Mouse (Mus musculus): ENCODE data around the gene Ghsr. TPM values are rescaled to one million over a fixed set of nuclear protein-coding genes. Genes with fewer than 3 reads are reported as not detected.
A peak's percentile ranks its signal among the peaks of the same experiment; 100 is the strongest.
"Not testable (repeated sequence)": the region's sequence is repeated elsewhere in the genome, so short reads cannot be mapped to it uniquely, and the experiment has no call there.

Gene Ghsr
- not detected for total RNA-seq (2022)

- no peak for DNase-seq (ENCODE audit: low spot score)
Measured at GRCm38 (mm10) chr3:27371276-27371621, at the start of gene Ghsr. Gene Ghsr (plus strand): TSS chr3:27371351.

DNA sequence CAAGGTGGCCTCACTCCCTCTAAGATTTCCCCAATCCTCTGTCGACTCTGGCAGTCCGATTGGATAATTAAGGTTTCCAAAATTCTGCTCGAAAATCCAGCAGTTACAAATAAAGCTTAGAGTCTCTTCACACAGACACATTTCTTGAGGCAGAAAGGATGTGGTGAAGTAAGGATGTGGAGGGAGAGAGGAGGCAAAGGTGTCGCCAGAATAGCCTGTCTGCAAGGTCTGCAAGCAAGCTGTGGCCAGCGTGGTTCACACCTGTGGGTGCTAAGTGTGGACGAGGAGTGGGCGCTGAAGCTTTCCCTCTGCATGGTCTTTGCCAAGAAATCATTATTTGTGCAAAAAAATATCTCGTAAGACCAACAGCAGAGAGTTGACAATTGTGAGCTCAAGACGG, 48.6 kb upstream of the Ghsr start:
- DNase-seq (ENCODE audit: low spot score): no peak

DNA sequence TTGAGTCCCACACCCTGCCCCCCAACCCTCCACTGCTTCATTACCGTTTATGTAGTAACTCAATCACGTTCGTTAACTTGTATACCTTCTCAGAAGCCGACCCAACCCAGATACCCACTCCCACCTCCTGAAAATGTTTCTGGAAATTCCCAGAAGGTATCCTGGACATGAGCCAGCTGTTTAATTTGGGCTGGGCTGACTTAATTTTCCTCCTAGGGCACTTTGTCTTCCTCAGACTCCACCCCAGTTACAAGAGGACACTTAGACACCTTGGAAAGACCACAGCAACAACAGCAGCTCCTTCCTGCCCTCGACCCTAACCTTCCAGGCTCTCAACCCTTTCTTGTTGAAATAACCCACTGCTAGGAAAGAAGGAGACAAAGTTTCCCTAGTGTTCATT, 47.6 kb upstream of the Ghsr start:
- DNase-seq (ENCODE audit: low spot score): peak; percentile 42

GRCm38 (mm10) chr3:27326633-27327191, 44.4 kb upstream of the Ghsr start:
- DNase-seq (ENCODE audit: low spot score): no peak

- no peak for DNase-seq (ENCODE audit: low spot score)
Measured at GRCm38 (mm10) chr3:27330706-27331105, 40.4 kb upstream of the Ghsr start.

DNA sequence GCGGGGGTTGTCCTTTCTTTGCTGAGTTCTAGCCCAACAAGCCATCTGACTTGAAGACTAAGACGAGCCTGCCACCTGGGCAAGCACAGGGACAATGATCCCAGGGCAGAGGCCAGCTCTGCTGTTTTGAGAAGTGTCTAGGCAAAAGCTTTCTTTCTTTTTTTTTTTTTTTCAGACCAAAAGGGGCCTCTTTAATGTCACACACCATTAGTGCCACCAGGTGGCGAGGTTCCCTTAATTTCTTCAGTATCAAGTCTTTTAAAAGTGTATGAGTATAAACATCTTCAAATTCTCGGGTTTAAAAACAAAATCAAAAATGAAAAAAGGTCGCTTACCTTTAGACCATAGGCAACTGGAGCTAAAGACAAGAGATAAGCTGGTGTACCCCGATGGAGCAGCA, 32.7 kb upstream of the Ghsr start:
- peak; percentile 54 for DNase-seq (ENCODE audit: low spot score)

DNA sequence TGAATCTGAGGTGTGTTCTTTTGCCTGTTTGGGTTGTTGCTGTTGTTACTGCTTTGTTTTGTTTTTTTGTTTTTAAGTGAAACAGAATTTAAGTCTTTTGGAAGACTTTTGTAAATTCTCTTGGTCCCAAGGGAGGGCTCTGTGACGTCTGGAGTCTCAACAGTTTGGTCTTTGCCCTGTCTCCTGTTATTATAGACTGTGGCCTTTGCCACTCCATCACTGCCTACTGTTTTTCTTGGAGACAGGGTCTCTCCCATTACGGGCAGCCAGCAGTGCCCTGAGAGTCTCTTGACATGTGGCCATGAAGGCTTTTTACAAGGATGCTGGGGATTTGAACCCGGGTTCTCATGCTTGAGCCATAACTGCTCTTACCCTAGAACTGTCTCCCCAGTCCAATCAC, 32.3 kb upstream of the Ghsr start:
- DNase-seq (ENCODE audit: low spot score): no peak

DNA sequence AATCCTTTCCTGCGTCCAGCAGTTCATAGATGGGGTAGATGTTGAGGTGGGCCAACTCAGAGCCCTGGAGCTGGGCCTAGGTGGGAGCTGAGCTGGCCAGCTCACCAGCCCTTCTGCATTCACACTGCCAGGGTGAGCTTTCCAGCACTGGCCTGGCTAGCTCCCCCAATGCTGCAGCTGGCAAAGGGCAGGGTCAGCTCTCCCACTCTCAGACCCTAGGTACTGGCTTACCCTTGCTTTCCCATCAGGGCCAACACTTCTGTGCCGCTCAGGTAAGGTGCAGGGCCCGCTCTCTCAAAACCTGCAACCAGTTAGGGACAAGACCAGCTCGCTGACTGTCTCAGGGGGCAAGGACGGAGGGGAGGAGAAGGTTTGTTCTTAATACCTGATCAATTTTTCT, 30.4 kb upstream of the Ghsr start:
- DNase-seq (ENCODE audit: low spot score): no peak

- DNase-seq (ENCODE audit: low spot score): no peak
Measured at GRCm38 (mm10) chr3:27342462-27342861, 28.7 kb upstream of the Ghsr start.

- peak; percentile 65 for DNase-seq (ENCODE audit: low spot score)
Measured at GRCm38 (mm10) chr3:27345526-27345925, 25.6 kb upstream of the Ghsr start.

DNA sequence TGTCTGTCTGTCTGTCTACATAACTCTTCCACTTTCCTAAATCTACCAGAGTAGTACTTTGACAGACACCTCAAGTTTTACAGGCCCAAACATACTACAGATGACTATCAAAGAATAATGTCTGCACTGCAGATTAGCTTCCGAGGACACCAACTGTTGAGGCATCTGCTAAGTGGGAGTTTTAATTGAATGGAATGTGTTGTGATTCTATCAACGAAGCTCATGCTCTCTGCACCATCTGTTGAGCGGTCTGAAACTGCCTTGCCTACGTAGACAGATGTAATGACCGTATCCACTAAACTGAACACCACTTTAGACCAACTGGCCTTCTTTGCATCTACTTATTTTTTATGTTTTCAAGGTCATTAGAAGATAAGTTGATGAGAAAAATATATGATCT, 22.7 kb upstream of the Ghsr start:
- DNase-seq (ENCODE audit: low spot score): no peak

DNA sequence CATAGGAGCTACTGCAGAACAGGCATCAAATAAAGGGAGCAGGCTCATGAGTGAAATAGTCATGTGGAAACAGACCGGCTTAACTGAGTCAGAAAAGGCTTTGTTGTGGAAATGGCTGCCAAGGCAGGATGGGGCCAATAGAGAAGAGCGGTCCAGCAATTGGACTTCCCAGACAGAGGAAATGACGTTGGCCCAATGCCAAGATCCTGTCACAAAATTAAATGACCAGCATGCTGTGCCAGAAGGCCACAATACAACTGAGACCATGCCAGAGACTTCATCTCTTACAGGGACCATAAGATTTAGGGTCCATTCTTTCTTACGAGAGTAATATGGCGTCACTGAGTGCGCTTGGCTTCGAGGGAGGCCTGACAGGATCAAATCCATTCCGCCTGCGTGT, 20.0 kb upstream of the Ghsr start:
- peak; percentile 13 for DNase-seq (ENCODE audit: low spot score)

- DNase-seq (ENCODE audit: low spot score): no peak
Measured at GRCm38 (mm10) chr3:27359100-27359720, 11.9 kb upstream of the Ghsr start.

DNA sequence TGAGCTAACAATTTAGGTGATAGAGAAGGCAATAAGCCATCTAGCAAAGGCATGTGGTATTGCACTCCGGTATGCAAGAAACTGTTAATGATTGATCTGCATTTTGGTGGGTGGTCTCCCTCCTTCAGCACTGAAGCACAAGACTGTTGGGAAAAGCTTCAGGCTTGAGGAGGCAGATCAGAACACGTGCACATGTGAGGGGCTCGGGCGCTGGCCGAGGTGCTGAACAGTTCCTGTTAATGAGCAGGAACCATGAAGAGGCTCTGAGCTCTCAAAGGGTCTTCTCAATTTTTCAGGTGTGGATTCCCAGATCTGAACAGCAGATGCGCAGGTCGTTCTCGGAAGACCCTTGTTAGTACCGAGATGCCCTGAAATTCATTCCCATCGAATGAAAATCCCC, 1.0 kb upstream of the Ghsr start:
- DNase-seq (ENCODE audit: low spot score): no peak

DNA sequence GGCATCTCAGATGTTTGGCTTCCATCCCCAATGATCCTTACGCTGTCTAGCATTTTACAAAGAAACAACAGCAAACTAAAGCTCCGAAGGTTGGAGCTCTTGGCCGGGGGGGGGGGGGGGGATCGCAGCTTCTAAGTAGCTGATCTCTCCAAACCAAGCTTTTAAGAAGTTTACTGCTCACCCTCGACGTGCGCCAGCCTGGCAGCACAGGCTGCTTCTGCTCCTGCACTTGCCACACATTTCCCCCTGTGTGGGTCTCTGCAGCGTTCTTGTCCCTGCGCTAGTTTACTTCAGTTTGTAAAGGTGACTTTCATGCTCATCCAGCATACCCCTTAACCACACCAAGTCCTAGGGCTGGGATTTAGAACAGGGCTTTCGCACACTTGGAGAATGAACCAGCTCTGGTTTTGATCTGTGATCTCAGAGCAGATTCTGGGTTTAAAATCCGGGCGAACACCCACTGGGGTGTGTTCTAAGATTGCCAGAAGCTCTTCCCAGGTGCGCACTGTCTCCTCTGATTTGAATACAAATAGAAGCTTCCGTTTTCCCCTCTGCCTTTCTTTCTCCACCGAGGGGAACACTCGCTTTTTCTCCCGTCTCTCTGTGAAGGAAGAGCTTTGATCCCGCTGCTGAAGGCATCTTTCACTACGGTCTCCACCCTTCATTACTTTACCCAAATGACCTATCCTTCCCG, 422 bp upstream of the Ghsr start:
- DNase-seq (ENCODE audit: low spot score): no peak

DNA sequence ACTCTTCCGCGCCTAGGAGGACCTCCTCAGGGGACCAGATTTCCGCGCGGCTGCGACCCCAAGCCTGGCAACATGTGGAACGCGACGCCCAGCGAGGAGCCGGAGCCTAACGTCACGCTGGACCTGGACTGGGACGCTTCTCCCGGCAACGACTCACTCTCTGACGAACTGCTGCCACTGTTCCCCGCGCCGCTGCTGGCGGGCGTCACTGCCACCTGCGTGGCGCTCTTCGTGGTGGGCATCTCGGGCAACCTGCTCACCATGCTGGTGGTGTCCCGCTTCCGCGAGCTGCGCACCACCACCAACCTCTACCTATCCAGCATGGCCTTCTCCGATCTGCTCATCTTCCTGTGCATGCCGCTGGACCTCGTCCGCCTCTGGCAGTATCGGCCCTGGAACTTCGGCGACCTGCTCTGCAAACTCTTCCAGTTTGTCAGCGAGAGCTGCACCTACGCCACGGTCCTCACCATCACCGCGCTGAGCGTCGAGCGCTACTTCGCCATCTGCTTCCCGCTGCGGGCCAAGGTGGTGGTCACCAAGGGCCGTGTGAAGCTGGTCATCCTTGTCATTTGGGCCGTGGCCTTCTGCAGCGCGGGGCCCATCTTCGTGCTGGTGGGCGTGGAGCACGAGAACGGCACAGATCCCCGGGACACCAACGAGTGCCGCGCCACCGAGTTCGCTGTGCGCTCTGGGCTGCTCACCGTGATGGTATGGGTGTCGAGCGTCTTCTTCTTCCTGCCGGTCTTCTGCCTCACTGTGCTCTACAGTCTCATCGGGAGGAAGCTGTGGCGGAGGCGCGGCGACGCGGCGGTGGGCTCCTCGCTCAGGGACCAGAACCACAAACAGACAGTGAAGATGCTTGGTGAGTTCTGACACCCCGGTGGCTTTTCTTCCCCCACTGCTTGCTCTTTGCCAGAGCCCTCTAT, 837 bp downstream of the Ghsr start:
- no peak for DNase-seq (ENCODE audit: low spot score)

- DNase-seq (ENCODE audit: low spot score): no peak
Measured at GRCm38 (mm10) chr3:27374396-27374795, 3.2 kb downstream of the Ghsr start.

- DNase-seq (ENCODE audit: low spot score): no peak
Measured at GRCm38 (mm10) chr3:27377935-27378334, 6.8 kb downstream of the Ghsr start.

GRCm38 (mm10) chr3:27384836-27385235, 13.7 kb downstream of the Ghsr start:
- DNase-seq (ENCODE audit: low spot score): no peak

- DNase-seq (ENCODE audit: low spot score): no peak
Measured at GRCm38 (mm10) chr3:27389923-27390322, 18.8 kb downstream of the Ghsr start.

- not testable (repeated sequence) for DNase-seq (ENCODE audit: low spot score)
Measured at GRCm38 (mm10) chr3:27400996-27401395, 29.8 kb downstream of the Ghsr start.

DNA sequence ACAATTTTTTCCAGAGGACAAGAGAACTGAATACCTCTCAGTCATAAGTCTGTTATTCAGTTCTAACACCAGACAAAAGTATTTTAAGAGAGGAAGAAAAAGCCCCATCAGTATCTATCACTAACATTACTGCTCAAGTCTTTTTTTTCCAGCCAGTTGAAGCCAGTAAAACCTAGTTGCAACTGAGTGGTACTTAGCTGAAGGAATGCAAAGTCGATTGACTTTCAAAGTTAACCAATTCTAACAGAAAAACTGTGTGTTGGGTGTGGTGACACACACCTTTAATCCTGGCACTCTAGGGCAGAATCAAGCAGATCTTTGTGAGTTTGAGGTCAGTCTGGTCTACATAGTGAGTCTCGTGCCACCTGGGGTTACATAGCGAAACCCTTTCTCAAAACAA, 35.3 kb downstream of the Ghsr start:
- no peak for DNase-seq (ENCODE audit: low spot score)
